Mouse (Mus musculus) heart, embryonic 16.5 days (tissue): ENCODE results near the gene Sugt1. TPM values are rescaled to one million over a fixed set of nuclear protein-coding genes. Genes with fewer than 3 reads are reported as not detected.
A peak's percentile ranks its signal among the peaks of the same experiment; 100 is the strongest.

Source experiments
- ATAC-seq: fragments of 200-750 bp; cut with Nextera tagmentation; replicated peaks from 2 replicates; pipeline ENCODE4 v1.8.0; 2017; ENCODE audit warnings: moderate number of reproducible peaks; ENCODE audit not compliant: insufficient read depth, low FRiP score; ENCODE audit errors: extremely low read depth
- H3K27ac ChIP-seq: fragments of 300-500 bp; sonication (generic); 2 replicates; pipeline ENCODE4 v1.5.1; 2014; ENCODE audit warnings: mild to moderate bottlenecking, low read length, control low read depth, moderate library complexity
- H3K27me3 ChIP-seq: fragments of 300-500 bp; sonication (generic); 2 replicates; pipeline ENCODE4 v1.6.1; 2014; ENCODE audit warnings: low read length, mixed read lengths; ENCODE audit not compliant: control insufficient read depth, insufficient read depth
- H3K36me3 ChIP-seq: fragments of 300-500 bp; sonication (generic); 2 replicates; pipeline ENCODE4 v1.6.1; 2014; ENCODE audit not compliant: control insufficient read depth, insufficient read depth
- H3K4me1 ChIP-seq: fragments of 300-500 bp; sonication (generic); 2 replicates; pipeline ENCODE4 v1.6.1; 2014; ENCODE audit warnings: low read length, mixed read lengths; ENCODE audit not compliant: control insufficient read depth, insufficient read depth
- H3K4me2 ChIP-seq: fragments of 300-500 bp; sonication (generic); 2 replicates; pipeline ENCODE4 v1.6.1; 2014; ENCODE audit warnings: low read depth, mild to moderate bottlenecking, control low read depth, low read length
- H3K4me3 ChIP-seq: fragments of 300-500 bp; sonication (generic); 2 replicates; pipeline ENCODE4 v1.5.1; 2014; ENCODE audit warnings: mild to moderate bottlenecking, control low read depth, low read length
- H3K9ac ChIP-seq: fragments of 300-500 bp; sonication (generic); 2 replicates; pipeline ENCODE4 v1.6.1; 2014; ENCODE audit warnings: low read length, control low read depth
- H3K9me3 ChIP-seq: fragments of 300-500 bp; sonication (generic); replicated peaks from 2 replicates; pipeline ENCODE4 v1.6.1; 2016; ENCODE audit warnings: low read length; ENCODE audit not compliant: control insufficient read depth
- WGBS: fragments of 180-500 bp; shearing (Covaris S2); extraction: QIAGEN DNeasy Blood & Tissue Kit; methylation state at CpG from one replicate; pipeline ENCODE4 v1.1.7; 2014; 5-methylcytosine and 5-hydroxymethylcytosine counted together
- polyA plus RNA-seq: library from polyadenylated mRNA; unstranded; fragments of >200 nt; fragmentation: Nextera tagmentation; extraction: Ambion mirVana; gene quantifications from 2 replicates; pipeline ENCODE4 v1.2.1, GENCODE M21; 2015

Gene Sugt1
- polyA plus RNA-seq, 1 experiment from 2014 or later: 105 TPM

DNA sequence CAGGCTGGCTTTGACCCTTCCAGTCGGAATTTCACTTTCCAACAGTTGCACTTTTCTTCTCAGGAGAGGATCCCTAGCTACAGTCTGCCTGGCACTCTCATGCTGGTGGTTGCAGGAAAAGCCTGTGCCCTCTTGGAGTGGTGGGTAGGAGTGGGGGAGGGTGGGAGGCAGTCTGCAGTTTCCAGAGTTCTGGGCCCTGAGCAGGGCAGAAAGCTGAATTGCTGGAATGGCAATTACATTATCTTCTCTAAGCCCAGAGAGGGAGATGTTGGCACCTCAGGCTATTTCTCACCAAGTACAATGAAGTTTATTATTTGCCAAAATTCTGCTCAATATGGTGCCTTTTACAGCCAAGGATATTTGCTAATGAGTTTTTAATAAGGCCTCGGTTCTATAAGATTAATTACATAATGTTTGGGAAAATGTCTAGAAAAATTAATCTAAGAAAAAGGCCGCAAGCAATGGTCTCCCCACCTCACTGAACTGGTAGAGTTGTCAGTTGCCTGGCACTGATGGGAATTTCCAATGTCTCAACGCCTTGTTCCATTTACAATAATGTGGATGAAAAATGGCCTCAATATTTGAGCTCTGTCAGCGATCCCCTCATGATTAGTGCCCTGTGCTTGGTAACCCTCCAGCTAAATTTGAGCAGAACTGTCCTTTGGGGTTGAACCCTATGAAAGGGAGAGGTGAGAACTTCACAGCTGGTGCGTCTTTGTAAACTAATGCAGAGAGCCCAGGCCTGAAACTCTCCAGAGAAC lies 71.4 kb downstream of the Sugt1 start:
- Histone ChIP-seq H3K9me3 (no peaks in the 10 kb centered on the region), H3K4me1 (no peaks in the 10 kb centered on the region), H3K9ac (no peak overlapping the region), H3K4me2 (no peak overlapping the region), H3K27ac (no peak overlapping the region), H3K27me3 (peaks cover 5% of the 10 kb centered on the region; the same call in 1 of the 2 replicates), H3K4me3 (no peak overlapping the region), H3K36me3 (no peaks in the 10 kb centered on the region)
- no peak for ATAC-seq
- WGBS: 79% methylated on average over 6 of the region's 6 CpGs

- Histone ChIP-seq H3K4me1 (no peaks in the 10 kb centered on the region), H3K9ac (no peak overlapping the region), H3K27ac (no peak overlapping the region), H3K9me3 (no peaks in the 10 kb centered on the region), H3K4me3 (no peak overlapping the region), H3K27me3 (peaks cover 5% of the 10 kb centered on the region; the same call in 1 of the 2 replicates), H3K4me2 (peak overlapping the region; percentile 64; the same call in 1 of the 2 replicates), H3K36me3 (no peaks in the 10 kb centered on the region)
- no peak for ATAC-seq
- 36% methylated on average over 5 of the region's 5 CpGs for WGBS
Observed at GRCm38 (mm10) chr14:79660467-79660866, 73.0 kb downstream of the Sugt1 start.

GRCm38 (mm10) chr14:79661005-79661917 lies 73.8 kb downstream of the Sugt1 start:
- H3K27me3 ChIP-seq: peaks cover 5% of the 10 kb centered on the region; the same call in 1 of the 2 replicates
- H3K9me3 ChIP-seq: no peaks in the 10 kb centered on the region
- WGBS: 15% methylated on average over 33 of the region's 33 CpGs
- H3K9ac ChIP-seq: 0 out of 2 replicates have a peak overlapping the region, but pooled peaks have one; percentile 16
- peak overlapping the region; percentile 64 for H3K4me2 ChIP-seq
- peak overlapping the region; percentile 32 for H3K4me3 ChIP-seq
- peak; percentile 77 for ATAC-seq
- H3K4me1 ChIP-seq: no peaks in the 10 kb centered on the region
- no peak overlapping the region for H3K27ac ChIP-seq
- H3K36me3 ChIP-seq: no peaks in the 10 kb centered on the region

DNA sequence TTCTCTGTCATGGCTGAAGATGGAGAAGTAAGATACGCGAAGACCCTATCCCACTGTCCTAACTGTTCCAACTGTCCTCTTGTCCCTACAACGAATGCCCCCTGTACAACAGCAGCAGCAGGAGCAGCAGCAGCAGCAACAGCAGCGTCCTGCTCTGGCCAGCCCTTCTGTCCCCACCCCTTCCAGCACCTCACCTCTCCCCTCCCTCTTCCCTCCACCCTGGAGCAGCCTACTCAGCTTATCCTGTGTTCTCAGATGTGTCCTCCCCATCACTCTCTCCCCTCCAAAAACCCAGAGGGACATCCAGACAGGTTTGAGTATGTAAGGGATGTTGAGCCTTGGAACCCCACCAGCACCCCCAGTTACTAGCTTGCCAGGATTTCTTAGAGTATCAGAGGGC lies 74.5 kb downstream of the Sugt1 start, which contains the start of gene Cnmd:
Gene Cnmd, minus strand, starts transcription at position 170 of the 400 bp plus-strand sequence.
- WGBS: 57% methylated on average over 4 of the region's 4 CpGs
- 0 out of 2 replicates have a peak within 1 kb of the TSS, but pooled peaks have one; percentile 16 for H3K9ac ChIP-seq
- no peaks in the 10 kb centered on the region for H3K4me1 ChIP-seq
- no peak for ATAC-seq
- no peak within 1 kb of the TSS for H3K27ac ChIP-seq
- peaks cover 5% of the 10 kb centered on the region; the same call in 1 of the 2 replicates for H3K27me3 ChIP-seq
- no peaks in the 10 kb centered on the region for H3K9me3 ChIP-seq
- H3K36me3 ChIP-seq: no peaks in the 10 kb centered on the region
- peak within 1 kb of the TSS; percentile 64 for H3K4me2 ChIP-seq
- peak within 1 kb of the TSS; percentile 32 for H3K4me3 ChIP-seq

- ATAC-seq: no peak
- Histone ChIP-seq H3K27ac (no peak overlapping the region), H3K9me3 (0 out of 2 replicates have a peak, but pooled peaks cover 2% of the 10 kb centered on the region), H3K4me1 (peaks cover 4% of the 10 kb centered on the region; the same call in 1 of the 2 replicates), H3K4me3 (no peak overlapping the region), H3K9ac (no peak overlapping the region), H3K4me2 (no peak overlapping the region), H3K27me3 (no peaks in the 10 kb centered on the region), H3K36me3 (no peaks in the 10 kb centered on the region)
- WGBS: 84% methylated on average over 3 of the region's 3 CpGs
Observed at GRCm38 (mm10) chr14:79671008-79671407, 83.5 kb downstream of the Sugt1 start.

- WGBS: 86% methylated on average over 5 of the region's 5 CpGs
- Histone ChIP-seq H3K27ac (no peak overlapping the region), H3K9me3 (0 out of 2 replicates have a peak, but pooled peaks cover 2% of the 10 kb centered on the region), H3K4me1 (peaks cover 4% of the 10 kb centered on the region; the same call in 1 of the 2 replicates), H3K27me3 (no peaks in the 10 kb centered on the region), H3K36me3 (no peaks in the 10 kb centered on the region), H3K9ac (no peak overlapping the region), H3K4me3 (no peak overlapping the region), H3K4me2 (no peak overlapping the region)
- ATAC-seq: no peak
Observed at GRCm38 (mm10) chr14:79672567-79672966, 85.1 kb downstream of the Sugt1 start.

DNA sequence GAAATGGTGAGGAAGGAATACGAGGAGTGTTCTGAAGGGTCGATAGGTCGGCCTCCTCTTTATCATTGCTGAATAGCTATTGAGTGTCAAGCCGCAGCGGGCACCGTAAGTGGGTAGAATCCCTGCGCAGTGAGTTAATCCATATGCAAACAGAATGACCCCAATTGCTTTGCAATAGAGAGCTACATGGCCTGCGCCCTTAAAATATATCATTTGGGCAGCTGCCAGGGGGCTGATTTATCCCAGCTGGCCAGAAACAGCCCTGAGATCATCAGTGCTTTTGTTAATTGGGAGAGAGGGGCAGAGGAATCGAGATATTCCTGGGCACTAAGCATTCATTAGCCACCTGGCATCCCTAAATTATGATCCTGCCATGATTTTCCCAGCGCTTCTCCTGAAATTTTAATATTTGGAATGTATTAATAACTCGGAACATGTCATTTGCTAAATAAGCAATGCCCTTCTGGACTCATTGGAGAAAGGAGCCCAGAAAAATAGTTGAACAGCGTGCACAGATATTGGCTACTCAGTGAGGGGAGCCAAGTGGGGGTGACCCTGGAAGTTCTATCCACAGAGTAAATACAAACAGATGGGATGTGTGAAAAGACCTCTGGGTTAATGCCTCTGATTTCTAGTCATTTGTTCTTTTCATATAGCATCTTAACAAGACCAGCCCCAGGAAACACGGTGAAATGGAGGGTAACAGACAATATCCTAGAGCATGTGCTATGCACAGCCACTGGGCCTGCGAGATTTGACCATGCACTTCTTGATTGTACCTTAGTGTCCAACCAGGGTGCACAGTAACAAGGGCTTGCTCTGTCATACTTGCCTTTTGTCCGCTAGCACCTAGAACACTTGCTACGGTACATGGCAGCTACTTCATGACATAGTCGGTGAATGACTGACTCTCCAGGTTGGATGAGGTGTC lies 85.9 kb downstream of the Sugt1 start:
- no peak overlapping the region for H3K27ac ChIP-seq
- H3K4me3 ChIP-seq: no peak overlapping the region
- peaks cover 4% of the 10 kb centered on the region; the same call in 1 of the 2 replicates for H3K4me1 ChIP-seq
- no peak overlapping the region for H3K4me2 ChIP-seq
- H3K9me3 ChIP-seq: 0 out of 2 replicates have a peak, but pooled peaks cover 2% of the 10 kb centered on the region
- no peaks in the 10 kb centered on the region for H3K36me3 ChIP-seq
- H3K9ac ChIP-seq: no peak overlapping the region
- no peak for ATAC-seq
- no peaks in the 10 kb centered on the region for H3K27me3 ChIP-seq
- WGBS: 65% methylated on average over 17 of the region's 17 CpGs

DNA sequence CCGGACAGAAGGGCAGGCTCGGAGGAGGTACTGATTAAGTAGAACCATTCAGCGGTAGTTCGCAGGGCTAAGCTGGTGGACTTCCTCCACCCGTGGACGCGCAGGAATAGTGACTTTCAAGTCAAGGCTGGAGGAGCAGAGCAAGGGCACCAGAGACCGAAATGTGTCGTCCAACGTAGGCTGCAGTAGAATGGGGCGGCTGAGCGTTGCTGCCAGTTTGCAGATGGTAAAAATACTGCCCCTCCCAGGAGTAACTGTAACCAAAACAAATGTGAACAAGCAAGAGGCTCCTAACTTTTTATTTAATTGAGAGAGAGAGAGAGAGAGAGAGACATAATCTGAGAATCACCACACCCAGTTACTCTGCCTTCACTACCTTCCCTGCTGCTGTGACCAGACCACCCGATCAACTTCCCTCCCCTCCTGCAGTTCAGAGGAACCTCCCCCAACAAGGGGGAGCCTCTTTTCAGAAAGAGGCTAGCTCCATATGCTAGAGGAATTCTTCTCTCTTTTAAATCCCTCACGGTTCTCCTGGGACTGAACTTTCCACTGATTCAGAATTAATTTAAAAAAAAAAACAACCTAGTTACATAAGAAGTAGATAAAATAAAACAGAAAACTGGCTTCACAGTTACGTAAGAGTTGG lies 89.7 kb downstream of the Sugt1 start:
- ATAC-seq: no peak
- Histone ChIP-seq H3K36me3 (no peaks in the 10 kb centered on the region), H3K9me3 (no peaks in the 10 kb centered on the region), H3K4me2 (peak overlapping the region; percentile 24; the same call in 1 of the 2 replicates), H3K4me3 (no peak overlapping the region), H3K9ac (no peak overlapping the region), H3K27ac (no peak overlapping the region), H3K4me1 (peaks cover 4% of the 10 kb centered on the region; the same call in 1 of the 2 replicates), H3K27me3 (no peaks in the 10 kb centered on the region)
- WGBS: 48% methylated on average over 15 of the region's 15 CpGs
